Mouse (Mus musculus) CH12F3 (cell line): ENCODE results near the gene Col18a1.

Source experiments
- in situ Hi-C: fragments of 300-500 bp; cut with MboI; formaldehyde crosslinking; loops from 2 replicates; pipeline ENCODE4 v1.14.3; 2020; ENCODE audit warnings: low sequenced_read_pairs

Col18a1 gene

DNA sequence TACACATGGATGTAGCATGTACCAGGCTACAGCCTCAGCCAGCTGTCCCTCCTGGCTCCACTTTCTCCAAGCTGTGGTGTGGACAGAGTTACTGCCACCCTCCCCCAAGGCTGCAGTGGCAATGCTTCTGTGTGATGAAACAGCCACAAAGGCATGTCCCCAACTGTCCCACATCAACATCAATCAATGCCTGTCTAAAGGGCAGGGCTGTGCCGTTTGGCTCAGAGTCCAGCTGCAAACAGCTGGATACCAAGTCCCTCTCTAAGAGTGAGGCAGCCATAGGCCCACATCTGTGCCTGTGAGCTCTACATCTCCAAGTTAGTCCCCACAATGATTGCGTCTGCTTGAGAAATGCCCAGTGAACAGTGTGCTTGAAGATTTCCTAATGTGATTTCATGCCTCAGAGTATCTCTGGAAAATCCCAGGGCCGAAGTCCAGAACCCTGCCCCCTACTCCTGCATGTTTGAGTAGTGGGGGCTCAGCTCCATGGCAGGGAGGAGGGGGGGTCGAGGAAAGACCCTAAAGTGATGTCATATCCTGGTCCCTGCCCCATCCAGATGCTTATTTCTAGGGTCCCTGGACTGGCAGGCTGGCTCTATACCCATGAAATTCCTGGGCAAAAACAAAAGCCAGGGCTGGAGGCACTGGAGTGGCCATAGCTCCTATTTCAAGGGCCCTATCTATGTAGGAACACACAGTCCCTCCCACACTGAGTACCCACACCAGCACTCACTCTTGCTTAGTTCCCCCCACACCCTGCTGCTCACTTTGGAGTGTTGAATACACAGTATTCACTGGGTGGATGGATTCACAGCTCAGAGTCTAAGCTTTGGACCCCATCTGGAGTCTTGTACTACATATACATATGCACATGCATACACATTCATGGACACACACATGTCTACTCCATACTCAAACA lies 49.6 kb downstream of the Col18a1 start:
- in situ Hi-C loops = no loop called here

- in situ Hi-C loops = no loop called here
Observed at GRCm38 (mm10) chr10:77113489-77114240, 52.7 kb downstream of the Col18a1 start.

- in situ Hi-C loops = no loop called here
Observed at GRCm38 (mm10) chr10:77111550-77112249, 54.6 kb downstream of the Col18a1 start.

DNA sequence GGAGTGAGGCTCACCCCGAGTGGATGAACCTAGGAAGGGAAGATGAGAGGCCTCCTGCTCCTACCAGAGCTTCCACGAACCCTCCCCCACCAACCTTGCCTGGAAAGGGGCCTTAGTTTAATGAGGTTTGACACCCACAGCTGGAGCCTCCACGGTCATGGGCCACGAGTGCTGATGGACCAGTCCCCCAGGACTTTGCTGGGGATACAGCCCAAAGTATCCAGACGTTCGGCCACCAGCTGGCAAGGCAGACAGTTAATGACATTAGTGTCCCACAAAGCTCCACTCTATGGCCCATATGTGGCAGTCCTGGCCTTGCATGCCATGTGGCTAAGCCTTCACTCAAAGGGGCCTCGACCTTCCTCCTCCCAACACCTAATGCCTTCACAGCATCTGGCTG lies 55.5 kb downstream of the Col18a1 start:
- in situ Hi-C loops = no loop called here

GRCm38 (mm10) chr10:77110010-77110409 lies 56.3 kb downstream of the Col18a1 start:
- in situ Hi-C loops = no loop called here

GRCm38 (mm10) chr10:77108106-77108505 lies 58.2 kb downstream of the Col18a1 start:
- in situ Hi-C loops = no loop called here

DNA sequence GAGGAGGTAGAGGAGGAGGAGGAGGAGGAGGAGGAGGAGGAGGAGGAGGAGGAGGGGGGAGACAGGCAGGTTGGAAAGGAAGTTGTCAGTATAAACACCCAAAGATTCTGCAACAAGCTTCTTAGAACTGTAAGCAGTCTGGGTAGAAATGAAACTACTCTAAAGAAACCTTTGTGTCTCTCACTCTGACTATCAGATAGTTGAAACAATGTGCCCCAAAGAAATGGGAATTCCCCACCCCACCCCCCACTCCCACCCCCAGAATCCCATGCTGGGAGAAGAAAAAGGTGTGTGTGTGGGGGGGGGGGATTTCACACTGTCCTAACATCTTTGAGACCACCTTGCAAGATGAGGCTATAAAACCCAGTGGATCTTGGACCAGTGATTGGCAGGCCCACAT lies 62.0 kb downstream of the Col18a1 start:
- in situ Hi-C loops = no loop called here

- in situ Hi-C loops = no loop called here
Observed at GRCm38 (mm10) chr10:77103689-77104088, 62.7 kb downstream of the Col18a1 start.

- in situ Hi-C loops = no loop called here
Observed at GRCm38 (mm10) chr10:77099777-77100176, 66.6 kb downstream of the Col18a1 start.

- in situ Hi-C loops = no loop called here
Observed at GRCm38 (mm10) chr10:77098619-77099018, 67.7 kb downstream of the Col18a1 start.

DNA sequence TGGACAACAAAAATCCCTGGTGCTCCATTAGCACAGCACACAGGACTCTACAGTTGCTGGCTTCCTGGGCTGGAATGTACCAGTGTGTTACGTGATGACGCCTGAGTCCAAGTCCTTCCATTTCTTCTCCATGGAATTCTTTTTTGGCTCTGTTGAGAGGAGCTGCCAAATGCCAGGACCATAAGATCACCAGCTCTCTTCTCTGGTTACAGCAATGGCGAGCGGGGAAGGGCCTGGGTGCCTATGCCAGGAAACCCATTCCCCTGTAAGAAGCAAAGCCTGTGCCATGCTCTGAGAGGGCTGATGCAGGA lies 68.5 kb downstream of the Col18a1 start:
- in situ Hi-C loops = no loop called here

- in situ Hi-C loops = no loop called here
Observed at GRCm38 (mm10) chr10:77097006-77097889, 69.1 kb downstream of the Col18a1 start.

DNA sequence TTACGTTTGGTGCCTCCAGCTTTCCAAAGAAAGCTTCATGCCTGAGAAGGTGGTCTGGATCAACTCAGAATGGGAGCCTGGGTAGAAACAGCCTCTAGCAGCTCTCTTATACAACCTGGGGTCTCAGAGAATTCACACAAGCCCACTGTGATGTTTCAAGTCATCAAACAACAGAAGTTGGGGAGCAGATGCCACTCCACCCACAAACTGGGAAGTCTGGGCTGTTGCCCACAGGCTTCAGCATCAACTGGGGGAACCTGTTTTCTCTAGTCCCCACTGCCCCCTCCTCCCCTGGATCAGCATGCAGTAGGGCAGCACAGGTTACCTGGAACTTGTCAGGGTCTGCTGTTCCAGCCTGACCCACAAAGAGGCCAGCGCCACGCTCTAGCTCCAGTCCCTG lies 70.7 kb downstream of the Col18a1 start:
- in situ Hi-C loops = no loop called here

GRCm38 (mm10) chr10:77093817-77094216 lies 72.5 kb downstream of the Col18a1 start:
- in situ Hi-C loops = no loop called here

DNA sequence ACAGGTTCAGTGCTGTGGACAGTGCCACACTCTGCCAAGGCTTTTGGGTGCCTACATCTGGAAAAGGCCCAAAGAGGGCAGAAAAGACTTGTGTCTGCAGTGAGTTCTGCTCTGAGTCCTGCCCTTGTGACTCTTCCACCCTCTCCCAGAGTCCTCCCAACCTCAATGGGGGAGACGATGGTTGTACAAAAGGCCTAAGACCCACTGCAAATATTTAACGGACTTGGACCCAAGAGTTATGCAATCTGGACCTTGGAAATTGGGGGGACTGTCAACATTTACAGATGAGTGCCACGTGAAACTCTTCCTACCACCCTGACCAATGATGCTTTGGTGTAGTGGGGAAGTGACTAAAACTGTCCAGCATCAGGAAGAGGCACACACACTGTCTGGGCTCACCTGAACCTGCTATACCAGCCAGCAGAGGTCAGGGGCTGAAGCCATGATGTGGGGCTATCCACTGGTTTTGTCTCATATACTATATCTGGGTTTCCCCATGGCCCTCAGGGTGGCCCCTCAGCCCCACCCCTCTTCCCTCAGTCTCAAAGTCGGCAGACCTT lies 74.7 kb downstream of the Col18a1 start:
- in situ Hi-C loops = no loop called here

GRCm38 (mm10) chr10:77090063-77090462 lies 76.3 kb downstream of the Col18a1 start:
- in situ Hi-C loops = no loop called here

DNA sequence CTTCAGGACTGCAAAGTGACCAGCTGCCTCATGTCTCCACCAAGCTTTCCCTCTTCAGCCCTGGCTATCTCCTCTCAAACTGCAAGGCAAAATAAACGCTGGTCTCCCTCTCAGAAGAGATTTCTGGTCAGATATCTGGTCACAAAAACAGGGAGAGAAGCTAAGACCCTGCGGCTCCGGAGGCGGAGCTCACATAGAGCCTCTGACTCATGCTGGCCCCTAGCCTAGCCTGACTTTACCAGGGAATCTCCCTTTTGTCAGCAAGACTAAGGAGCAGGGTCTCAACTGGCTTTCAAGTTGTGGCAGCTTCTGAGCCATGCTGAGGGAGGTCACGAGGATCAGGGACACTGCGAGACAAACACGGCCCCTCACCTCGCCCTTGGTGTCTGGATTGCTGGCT lies 77.0 kb downstream of the Col18a1 start:
- in situ Hi-C loops = no loop called here

GRCm38 (mm10) chr10:77084568-77084967 lies 81.8 kb downstream of the Col18a1 start:
- in situ Hi-C loops = no loop called here

DNA sequence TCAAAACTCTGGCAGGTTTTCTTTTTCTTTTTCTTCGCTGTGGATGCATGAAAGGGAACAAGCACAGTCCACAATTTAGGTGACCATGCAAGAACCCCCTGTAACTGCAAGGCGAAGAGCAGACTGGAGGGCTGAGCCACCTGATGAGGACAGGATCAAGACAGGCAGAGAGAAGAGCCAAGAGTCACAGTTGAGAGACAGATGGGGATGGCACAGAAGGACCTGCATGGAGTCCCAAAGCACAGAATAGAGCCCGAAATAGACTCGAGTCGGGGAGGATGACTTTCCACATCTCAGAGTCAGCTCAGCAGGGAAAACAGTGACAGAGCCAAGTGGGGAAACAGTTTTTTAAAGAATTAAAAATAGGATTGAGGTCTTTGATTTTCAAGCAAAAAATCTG lies 83.4 kb downstream of the Col18a1 start:
- in situ Hi-C loops = no loop called here

GRCm38 (mm10) chr10:77082453-77082852 lies 83.9 kb downstream of the Col18a1 start:
- in situ Hi-C loops = no loop called here
